Mouse (Mus musculus) MEL (cell line): ENCODE results near the gene Cdk17. TPM values are rescaled to one million over a fixed set of nuclear protein-coding genes. Genes with fewer than 3 reads are reported as not detected.

Experiments used
- DNase-seq: peaks from one replicate; pipeline ENCODE4 v3.0.0; 2011; ENCODE audit warnings: low read depth, low spot score
- H3K27ac ChIP-seq: 2 replicates; pipeline ENCODE4 v1.5.1; 2012; ENCODE audit warnings: low read depth, mild to moderate bottlenecking, control low read depth, low read length, moderate library complexity; ENCODE audit not compliant: control insufficient read depth
- H3K27me3 ChIP-seq, 2 experiments: fragments of 150-350 bp in 1 of 2; sonication (generic) in 1 of 2; 2 replicates each; pipeline ENCODE4 v1.6.1; 2012; ENCODE audit warnings: low read length in 2 of 2, mild to moderate bottlenecking in 2 of 2, improper control_type of control experiment in 1 of 2, moderate library complexity in 1 of 2; ENCODE audit not compliant: insufficient read depth in 2 of 2, control insufficient read depth in 1 of 2
- H3K36me3 ChIP-seq, 2 experiments: 2 replicates each; pipeline ENCODE4 v1.6.1; 2012 to 2014; ENCODE audit warnings: low read length in 2 of 2, improper control_type of control experiment in 1 of 2, inconsistent platforms in 1 of 2, mild to moderate bottlenecking in 1 of 2; ENCODE audit not compliant: insufficient read depth in 2 of 2, control insufficient read depth in 1 of 2
- H3K4me1 ChIP-seq, 2 experiments: fragments of 150-350 bp in 1 of 2; sonication (generic) in 1 of 2; 2 replicates each; pipeline ENCODE4 v1.6.1; 2012; ENCODE audit warnings: low read length in 2 of 2, improper control_type of control experiment in 1 of 2, mild to moderate bottlenecking in 1 of 2; ENCODE audit not compliant: insufficient read depth in 2 of 2, control insufficient read depth in 1 of 2
- H3K4me3 ChIP-seq, 2 experiments: fragments of 150-350 bp in 1 of 2; sonication (generic) in 1 of 2; 2 replicates each; pipeline ENCODE4 v1.5.1; 2012; ENCODE audit warnings: low read depth in 2 of 2, low read length in 2 of 2, mild to moderate bottlenecking in 2 of 2, moderate library complexity in 2 of 2, control low read depth in 1 of 2, improper control_type of control experiment in 1 of 2; ENCODE audit not compliant: control insufficient read depth in 1 of 2, insufficient read depth in 1 of 2
- H3K79me2 ChIP-seq: 2 replicates; pipeline ENCODE4 v1.6.1; 2012; ENCODE audit warnings: mild to moderate bottlenecking, low read length, moderate library complexity; ENCODE audit not compliant: control insufficient read depth, poor library complexity, insufficient read depth
- H3K9ac ChIP-seq: 2 replicates; pipeline ENCODE4 v1.6.1; 2012; ENCODE audit warnings: low read depth, mild to moderate bottlenecking, control low read depth, low read length, moderate library complexity; ENCODE audit not compliant: control insufficient read depth, poor library complexity, severe bottlenecking
- H3K9me3 ChIP-seq: fragments of 150-350 bp; sonication (generic); replicated peaks from 2 replicates; pipeline ENCODE4 v1.6.1; 2012; ENCODE audit warnings: mild to moderate bottlenecking, low read length, improper control_type of control experiment, moderate library complexity; ENCODE audit not compliant: insufficient read depth
- ELF1 ChIP-seq: IDR thresholded peaks from 2 replicates; pipeline ENCODE4 v1.6.1; 2014; ENCODE audit warnings: low read depth, mild to moderate bottlenecking, inconsistent platforms, low read length, improper control_type of control experiment, moderate library complexity
- EP300 ChIP-seq, 2 experiments: IDR thresholded peaks; 2 replicates each; pipeline ENCODE4 v1.6.1; 2011; ENCODE audit warnings: improper control_type of control experiment in 2 of 2, low read length in 2 of 2, low read depth in 1 of 2, mild to moderate bottlenecking in 1 of 2
- ETS1 ChIP-seq: IDR thresholded peaks from 2 replicates; pipeline ENCODE4 v1.6.1; 2012; ENCODE audit warnings: low read depth, mild to moderate bottlenecking, inconsistent platforms, low read length, improper control_type of control experiment, moderate library complexity
- GABPA ChIP-seq: IDR thresholded peaks from 2 replicates; pipeline ENCODE4 v1.6.1; 2012; ENCODE audit warnings: low read depth, mild to moderate bottlenecking, inconsistent platforms, low read length, improper control_type of control experiment, moderate library complexity
- GATA1 ChIP-seq: IDR thresholded peaks from 2 replicates; pipeline ENCODE4 v1.6.1; 2011; ENCODE audit warnings: low read depth, low read length, improper control_type of control experiment
- HCFC1 ChIP-seq: IDR thresholded peaks from 2 replicates; pipeline ENCODE4 v1.6.1; 2012; ENCODE audit warnings: low read depth, mild to moderate bottlenecking, inconsistent platforms, low read length, improper control_type of control experiment, moderate library complexity
- MAX ChIP-seq: IDR thresholded peaks from 2 replicates; pipeline ENCODE4 v1.6.1; 2011; ENCODE audit warnings: low read length, improper control_type of control experiment
- MEF2A ChIP-seq: IDR thresholded peaks from 2 replicates; pipeline ENCODE4 v1.6.1; 2014; ENCODE audit warnings: low read depth, mild to moderate bottlenecking, inconsistent platforms, low read length, improper control_type of control experiment; ENCODE audit not compliant: poor library complexity, insufficient replicate concordance, severe bottlenecking; ENCODE audit errors: extremely low read depth
- MYB ChIP-seq: IDR thresholded peaks from 2 replicates; pipeline ENCODE4 v1.6.1; 2011; ENCODE audit warnings: mild to moderate bottlenecking, low read depth, low read length, improper control_type of control experiment
- MYC ChIP-seq: IDR thresholded peaks from 2 replicates; pipeline ENCODE4 v1.6.1; 2011; ENCODE audit warnings: low read depth, mild to moderate bottlenecking, low read length, improper control_type of control experiment, moderate library complexity
- NELFE ChIP-seq: IDR thresholded peaks from 2 replicates; pipeline ENCODE4 v1.6.1; 2011; ENCODE audit warnings: low read depth, low read length, improper control_type of control experiment
- POLR2A ChIP-seq, 2 experiments: IDR thresholded peaks; 2 replicates each; pipeline ENCODE4 v1.6.1; 2011 to 2012; ENCODE audit warnings: low read length in 2 of 2, mild to moderate bottlenecking in 2 of 2, control low read depth in 1 of 2, improper control_type of control experiment in 1 of 2, low read depth in 1 of 2, moderate library complexity in 1 of 2; ENCODE audit not compliant: control insufficient read depth in 1 of 2, insufficient read depth in 1 of 2, poor library complexity in 1 of 2
- RAD21 ChIP-seq: IDR thresholded peaks from 2 replicates; pipeline ENCODE4 v1.6.1; 2011; ENCODE audit warnings: mild to moderate bottlenecking, low read depth, low read length, improper control_type of control experiment
- RCOR1 ChIP-seq: IDR thresholded peaks from 2 replicates; pipeline ENCODE4 v1.6.1; 2012; ENCODE audit warnings: low read depth, mild to moderate bottlenecking, inconsistent platforms, low read length, improper control_type of control experiment
- TAL1 ChIP-seq: IDR thresholded peaks from 2 replicates; pipeline ENCODE4 v1.6.1; 2012; ENCODE audit warnings: mild to moderate bottlenecking, inconsistent platforms, low read length, moderate library complexity, mixed read lengths
- TBP ChIP-seq: IDR thresholded peaks from 2 replicates; pipeline ENCODE4 v1.8.0; 2011; ENCODE audit warnings: low read depth, low read length, improper control_type of control experiment
- USF2 ChIP-seq, 2 experiments: IDR thresholded peaks; 2 replicates each; pipeline ENCODE4 v1.6.1; 2011 to 2012; ENCODE audit warnings: improper control_type of control experiment in 2 of 2, low read length in 2 of 2, borderline replicate concordance in 1 of 2, inconsistent platforms in 1 of 2, low read depth in 1 of 2, mild to moderate bottlenecking in 1 of 2; ENCODE audit not compliant: insufficient read depth in 1 of 2
- ZC3H11A ChIP-seq: IDR thresholded peaks from 2 replicates; pipeline ENCODE4 v1.6.1; 2012; ENCODE audit warnings: low read depth, mild to moderate bottlenecking, inconsistent platforms, low read length, improper control_type of control experiment
- ZMIZ1 ChIP-seq: IDR thresholded peaks from 2 replicates; pipeline ENCODE4 v1.6.1; 2012; ENCODE audit warnings: low read depth, mild to moderate bottlenecking, inconsistent platforms, low read length, improper control_type of control experiment, moderate library complexity
- ZNF384 ChIP-seq: IDR thresholded peaks from 2 replicates; pipeline ENCODE4 v1.6.1; 2012; ENCODE audit warnings: low read depth, mild to moderate bottlenecking, inconsistent platforms, low read length, improper control_type of control experiment
- polyA plus RNA-seq, 2 experiments: library from polyadenylated mRNA; stranded (reverse) in 1 of 2; unstranded in 1 of 2; fragments of >175 nt in 1 of 2; fragments of >200 nt in 1 of 2; gene quantifications; 2 replicates each; pipeline versions ENCODE4 v1.2.1 to v1.2.4; 2012; ENCODE audit warnings: low replicate concordance in 2 of 2, low read depth in 1 of 2; ENCODE audit not compliant: insufficient read length in 2 of 2, insufficient read depth in 1 of 2, missing spikeins in 1 of 2
- total RNA-seq: library from RNA; depleted of rRNA; stranded (reverse); fragments of 300-350 nt; gene quantifications from 2 replicates; pipeline ENCODE4 v1.2.3, GENCODE M21; 2012

Gene Cdk17
- total and polyA plus RNA-seq, 3 experiments, result 25.6 to 155 (median 32.9) TPM

- no peak overlapping the region for H3K9ac ChIP-seq
- H3K9me3 ChIP-seq, result no peaks in the 10 kb centered on the region
- no peaks in the 10 kb centered on the region for H3K27me3 ChIP-seq
- H3K79me2 ChIP-seq, result no peaks in the 10 kb centered on the region
- H3K4me1 ChIP-seq, result peaks cover 8% of the 10 kb centered on the region in 2 experiments; a peak in 3 of 4 replicates
- H3K27ac ChIP-seq, result no peak overlapping the region
- no peak overlapping the region for H3K4me3 ChIP-seq
- DNase-seq, result no peak
- TF ChIP-seq MEF2A (no peak), MYC (no peak), GABPA (no peak), ZNF384 (no peak)
- peaks cover 0 to 14% of the 10 kb centered on the region in 2 experiments; a peak in 2 of 4 replicates for H3K36me3 ChIP-seq
These were observed 11.1 kb upstream of the Cdk17 start for GRCm38 (mm10) chr10:93149597-93149996.

- Histone ChIP-seq H3K27me3 (no peaks in the 10 kb centered on the region), H3K36me3 (peaks cover 0 to 6% of the 10 kb centered on the region in 2 experiments; a peak in 2 of 4 replicates)
These were observed 8.9 kb upstream of the Cdk17 start for GRCm38 (mm10) chr10:93151775-93152174.

GRCm38 (mm10) chr10:93152698-93153097 is 8.0 kb upstream of the Cdk17 start:
- Histone ChIP-seq H3K27ac (no peak overlapping the region), H3K36me3 (peaks cover 0 to 6% of the 10 kb centered on the region in 2 experiments; a peak in 2 of 4 replicates), H3K4me1 (peaks cover 2 to 5% of the 10 kb centered on the region in 2 experiments; a peak in 2 of 4 replicates), H3K4me3 (no peak overlapping the region), H3K9me3 (no peaks in the 10 kb centered on the region), H3K27me3 (no peaks in the 10 kb centered on the region), H3K9ac (no peak overlapping the region), H3K79me2 (no peaks in the 10 kb centered on the region)
- no peak for DNase-seq
- TF ChIP-seq ETS1 (no peak), ZMIZ1 (no peak), GATA1 (no peak), TBP (no peak), NELFE (no peak), EP300 (IDR thresholded peaks at IDR 0.05; ENCODE audit: low read depth in 1 of 2, low read length in 2 of 2) (no peak), TAL1 (no peak), ZC3H11A (no peak), USF2 (IDR thresholded peaks at IDR 0.05; ENCODE audit: borderline replicate concordance in 1 of 2, insufficient read depth in 1 of 2, low read depth in 1 of 2, low read length in 2 of 2) (no peak), RAD21 (no peak), POLR2A (IDR thresholded peaks at IDR 0.05; ENCODE audit: control insufficient read depth in 1 of 2, insufficient read depth in 1 of 2, low read depth in 1 of 2, low read length in 2 of 2, poor library complexity in 1 of 2) (no peak), ELF1 (no peak), HCFC1 (no peak), MYB (no peak)

More at GRCm38 (mm10) chr10:93151775-93152174, 8.9 kb upstream of the Cdk17 start:
- DNase-seq, result no peak
- Histone ChIP-seq H3K4me1 (peaks cover 2 to 5% of the 10 kb centered on the region in 2 experiments; a peak in 2 of 4 replicates), H3K27ac (no peak overlapping the region), H3K4me3 (no peak overlapping the region), H3K79me2 (no peaks in the 10 kb centered on the region), H3K9ac (no peak overlapping the region), H3K9me3 (no peaks in the 10 kb centered on the region)
- no peak for TF ChIP-seq ZMIZ1
- no peak for TF ChIP-seq USF2 (IDR thresholded peaks at IDR 0.05; ENCODE audit: borderline replicate concordance in 1 of 2, insufficient read depth in 1 of 2, low read depth in 1 of 2, low read length in 2 of 2)
- TF ChIP-seq RCOR1, result no peak
- no peak for TF ChIP-seq MAX
- no peak for TF ChIP-seq TAL1
- TF ChIP-seq, all 39 proteins: peak for 0
